Mouse (Mus musculus) cerebellum, postnatal 4 days (tissue): Measurements from ENCODE around the gene Fcrl5.

Experiments
- DNase-seq, 2 experiments: peaks; one replicate each; pipeline ENCODE4 v3.0.0; 2022; ENCODE audit warnings: low spot score in 2 of 2, mixed read lengths in 1 of 2

Gene Fcrl5

DNA sequence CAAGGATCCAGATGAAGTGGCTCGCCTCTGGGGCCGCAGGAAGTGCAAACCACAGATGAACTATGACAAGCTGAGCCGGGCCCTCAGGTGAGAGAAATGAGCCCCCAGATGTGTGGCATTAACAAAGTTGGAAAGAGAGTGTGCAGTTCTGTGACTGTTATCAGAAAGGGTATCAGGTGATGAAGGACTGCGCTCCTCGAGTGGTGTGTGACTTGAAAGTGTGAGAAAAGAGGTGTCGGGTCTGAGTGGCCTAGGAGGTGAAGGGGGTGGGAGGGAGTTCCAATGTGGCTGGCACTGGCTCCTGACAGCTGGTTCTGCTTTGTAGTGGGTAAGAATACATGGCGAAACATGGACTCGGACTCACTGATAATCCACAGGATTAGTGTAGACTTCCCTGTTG, 92.4 kb downstream of the Fcrl5 start:
- no peak for DNase-seq

DNA sequence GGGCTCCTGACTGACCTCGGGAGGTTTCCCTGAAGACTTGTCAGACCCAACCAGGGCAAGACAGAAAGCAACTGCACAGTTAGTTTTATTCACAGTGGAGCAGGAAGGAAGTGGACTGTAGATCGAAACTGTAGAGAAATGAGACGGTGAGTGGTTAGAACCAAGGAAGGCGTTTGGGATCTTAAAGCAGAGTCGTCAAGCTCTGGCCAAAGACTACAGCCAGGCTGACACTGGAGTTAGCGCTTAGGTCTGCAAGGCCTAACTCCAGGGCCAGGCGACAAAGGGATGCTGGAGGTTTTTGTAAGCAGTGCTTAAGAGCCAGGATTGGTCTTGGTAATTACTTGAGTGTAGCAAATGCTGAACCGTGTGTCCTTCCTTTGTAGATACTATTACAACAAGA, 93.3 kb downstream of the Fcrl5 start:
- DNase-seq = no peak

DNA sequence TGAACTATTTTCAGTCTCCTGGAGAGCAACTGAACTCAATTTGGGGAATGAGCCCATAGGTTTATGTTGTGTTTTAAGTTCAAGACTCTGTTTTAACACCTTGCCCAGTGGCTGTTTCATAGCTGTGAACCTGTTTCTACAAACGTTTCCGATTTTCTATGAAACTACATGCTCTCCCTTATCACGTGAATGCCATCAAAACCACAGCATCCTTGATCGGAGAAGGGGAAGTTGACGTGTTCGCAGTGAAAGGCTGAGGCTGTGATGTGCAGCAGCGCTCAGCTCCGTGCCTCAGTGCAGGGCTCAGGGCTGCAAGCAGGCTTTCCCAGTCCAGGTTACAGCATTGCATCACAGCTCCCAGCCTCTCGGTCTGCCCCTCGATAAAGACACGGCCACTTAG, 94.0 kb downstream of the Fcrl5 start:
- DNase-seq = no peak

DNA sequence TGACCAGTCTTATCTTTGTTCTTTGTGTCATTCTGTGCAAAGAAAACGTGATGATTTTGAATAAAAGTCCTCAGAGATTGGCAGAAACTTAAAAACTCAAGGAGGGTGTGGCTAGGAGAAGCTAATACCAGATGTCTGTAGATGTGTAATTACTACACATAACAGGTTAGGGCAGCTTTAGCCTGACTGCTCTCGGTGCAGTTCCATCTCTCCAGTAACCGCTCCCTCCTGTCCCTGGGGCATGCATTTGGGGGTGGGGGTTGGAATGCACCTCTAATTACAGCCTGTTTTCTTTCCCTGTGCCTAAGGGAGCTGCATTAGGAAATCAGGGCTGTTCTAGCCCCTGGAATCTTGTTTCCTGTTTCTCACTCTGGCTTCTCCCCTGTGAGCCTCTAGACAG, 94.7 kb downstream of the Fcrl5 start:
- no peak for DNase-seq

DNA sequence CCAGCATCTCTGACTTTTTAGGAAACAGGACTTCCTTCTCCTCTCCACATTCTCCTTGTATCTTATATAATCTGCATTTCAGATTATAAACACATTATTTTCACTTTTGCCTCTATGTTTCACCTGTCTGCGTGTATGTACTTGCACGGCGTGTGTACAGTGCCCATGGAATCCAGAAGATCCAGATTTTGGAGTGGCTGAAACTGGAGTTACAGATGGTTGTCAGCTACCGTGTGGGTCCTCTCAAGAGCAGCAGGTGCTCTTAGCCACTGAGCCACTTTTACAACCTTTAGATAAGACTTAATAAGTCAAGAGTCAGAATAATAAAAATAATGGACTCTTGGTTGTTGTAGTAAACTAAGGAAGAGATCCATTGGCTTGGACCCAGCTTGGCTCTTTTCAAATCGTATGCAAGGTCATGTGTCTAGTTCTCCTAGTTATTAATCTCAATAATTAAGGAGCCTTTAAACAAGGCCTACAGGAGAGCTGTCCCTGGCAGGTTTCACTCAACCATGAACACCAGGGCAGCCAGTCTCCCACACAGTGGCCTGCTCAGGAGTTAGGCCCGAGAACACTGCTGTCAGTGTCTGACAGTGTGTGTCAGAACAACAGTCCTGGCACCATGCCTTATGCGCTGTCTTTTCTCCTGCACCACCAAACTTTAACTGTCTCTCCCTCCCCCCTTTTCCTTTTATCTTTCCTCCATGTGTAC, 98.2 kb downstream of the Fcrl5 start:
- no peak for DNase-seq

DNA sequence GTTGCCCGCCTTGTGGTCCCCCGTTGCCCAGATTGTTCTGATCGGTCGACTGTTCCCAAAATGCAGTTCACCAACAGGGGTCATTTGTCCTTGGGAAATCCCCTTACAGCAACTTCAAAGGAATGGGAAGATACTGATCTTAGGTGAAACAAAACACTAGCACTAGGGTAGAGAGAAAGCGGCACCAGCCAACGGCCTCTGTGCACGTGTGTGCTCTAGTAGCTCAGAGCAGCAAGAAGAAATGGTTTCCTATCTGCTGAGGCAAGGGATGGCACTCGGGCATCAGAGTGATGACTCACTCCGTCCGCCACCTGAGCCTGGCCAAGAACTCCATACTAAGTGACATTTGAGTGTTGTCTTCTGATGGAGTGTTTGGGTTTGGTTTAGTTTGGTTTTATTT, 102.5 kb downstream of the Fcrl5 start:
- DNase-seq = no peak

DNA sequence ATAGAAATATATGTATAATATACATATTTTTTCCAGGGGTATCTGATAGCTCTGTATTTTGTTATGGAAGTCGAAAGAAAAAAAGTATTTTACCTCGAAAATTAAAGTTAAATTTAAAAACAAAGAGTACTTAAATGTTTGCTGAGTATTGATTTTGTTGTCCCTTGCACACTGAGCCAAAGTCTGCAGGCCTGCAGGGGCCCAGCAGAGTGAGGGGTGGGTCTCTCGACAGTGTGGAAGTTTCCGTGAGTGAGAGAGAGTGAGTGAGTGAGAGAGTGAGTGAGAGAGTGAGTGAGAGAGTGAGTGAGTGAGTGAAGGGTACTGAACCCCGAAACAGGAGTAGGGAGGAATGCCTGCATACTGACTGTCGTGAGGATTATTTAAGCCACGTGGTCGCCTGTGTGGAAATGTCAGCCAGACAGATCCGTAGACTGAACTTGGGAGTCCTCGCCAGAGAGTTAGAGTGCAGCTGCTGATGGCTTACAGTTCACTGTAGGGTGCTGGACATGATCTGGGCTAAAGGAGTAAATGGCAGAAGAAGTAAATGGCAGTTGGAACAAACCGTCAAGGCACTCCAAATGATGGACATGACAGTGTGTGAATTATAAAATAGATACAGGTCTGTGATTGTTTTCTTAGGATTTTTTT, 104.6 kb downstream of the Fcrl5 start:
- DNase-seq = no peak

DNA sequence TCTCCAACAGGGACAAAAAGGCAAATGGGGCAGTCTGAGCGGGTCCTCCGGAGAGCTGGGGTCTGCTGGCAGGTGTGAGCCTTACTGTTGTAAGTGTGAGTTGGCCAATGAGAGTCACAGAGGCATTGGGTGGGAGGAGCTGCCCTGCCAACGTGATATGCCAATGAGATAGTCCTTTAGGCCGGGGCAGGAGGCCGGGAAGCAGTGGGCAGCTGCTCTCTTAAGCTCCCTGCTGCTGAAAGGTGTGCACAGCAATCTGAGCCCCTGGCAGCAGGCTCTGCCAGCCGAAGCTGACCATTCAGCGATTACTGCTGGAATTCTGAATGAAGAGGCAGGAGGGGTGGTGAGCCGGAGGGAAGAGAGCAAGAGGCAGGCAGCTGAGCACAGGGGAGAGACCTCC, 105.1 kb downstream of the Fcrl5 start:
- no peak for DNase-seq

DNA sequence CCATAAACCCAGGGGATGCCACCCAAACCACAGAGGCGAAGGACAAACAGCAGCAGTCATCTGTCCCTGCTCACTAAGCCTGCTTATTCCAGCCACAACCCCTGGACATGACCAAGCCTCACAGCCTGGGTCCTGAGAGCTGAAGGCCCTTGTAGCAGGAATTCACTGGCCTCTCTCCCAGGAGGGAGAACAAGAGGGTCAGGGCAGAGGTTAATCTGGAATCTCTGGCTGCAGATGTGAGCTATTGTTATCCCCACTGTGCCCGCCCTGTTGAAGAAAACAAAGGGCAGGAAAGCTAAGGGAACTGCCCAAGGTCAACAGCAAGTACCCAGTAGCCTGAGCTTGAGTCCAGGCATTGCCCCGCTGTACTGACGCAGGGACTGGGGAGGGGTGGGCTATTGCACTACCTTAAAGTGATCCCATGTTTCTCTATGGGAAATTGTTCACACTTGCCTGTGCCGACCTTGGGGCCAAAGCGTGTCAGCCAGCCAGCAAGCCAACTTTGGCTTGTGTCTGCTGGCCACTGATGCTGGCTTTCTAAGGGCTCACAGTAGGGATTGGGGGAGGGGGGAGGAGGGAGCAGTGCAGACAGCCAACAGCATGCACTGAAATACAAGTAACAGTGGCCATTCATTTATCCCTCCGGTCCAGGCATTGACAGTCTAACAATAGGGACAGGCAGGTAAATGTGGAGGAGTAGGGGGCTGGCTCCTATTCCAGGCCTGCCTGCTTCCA, 107.1 kb downstream of the Fcrl5 start:
- no peak for DNase-seq

DNA sequence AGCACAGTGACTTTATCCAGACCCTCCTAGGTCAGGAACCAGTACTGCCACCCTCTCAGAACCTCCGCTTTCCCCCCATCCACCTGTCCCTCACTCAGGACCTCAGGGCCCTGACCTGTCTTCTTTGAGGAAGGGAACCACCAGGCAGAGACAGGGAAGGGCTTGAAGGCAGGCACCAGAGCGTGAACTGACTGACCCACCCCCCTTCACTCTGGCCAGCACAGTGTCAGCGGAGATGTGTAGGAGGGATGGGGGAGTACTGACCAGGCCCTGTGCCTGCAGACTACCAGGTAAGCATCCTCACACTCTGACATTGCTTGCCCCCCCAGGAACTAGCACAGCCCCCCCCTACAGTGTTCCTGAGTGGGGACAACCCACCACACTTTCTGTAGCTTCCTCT, 110.0 kb downstream of the Fcrl5 start:
- DNase-seq = no peak

DNA sequence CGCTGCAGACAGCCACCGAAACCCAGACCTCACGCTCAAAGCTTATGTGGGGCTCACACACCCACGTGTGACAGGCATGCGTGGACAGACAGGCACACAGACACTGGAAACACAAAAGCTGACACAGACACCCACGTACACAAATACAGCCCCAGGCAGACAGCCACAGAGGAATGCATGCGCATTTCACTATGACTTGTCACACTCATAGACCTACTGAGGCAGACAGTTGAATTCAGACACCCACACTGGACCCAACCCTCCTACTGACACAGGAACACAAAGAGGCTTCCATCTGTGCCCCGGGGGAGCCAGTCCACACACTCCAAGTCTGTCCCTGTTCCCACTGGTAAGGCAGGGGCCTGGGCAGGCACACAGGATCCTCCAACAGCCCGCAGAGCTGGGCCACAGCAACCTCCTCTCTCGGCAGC, 110.7 kb downstream of the Fcrl5 start:
- DNase-seq = no peak

DNA sequence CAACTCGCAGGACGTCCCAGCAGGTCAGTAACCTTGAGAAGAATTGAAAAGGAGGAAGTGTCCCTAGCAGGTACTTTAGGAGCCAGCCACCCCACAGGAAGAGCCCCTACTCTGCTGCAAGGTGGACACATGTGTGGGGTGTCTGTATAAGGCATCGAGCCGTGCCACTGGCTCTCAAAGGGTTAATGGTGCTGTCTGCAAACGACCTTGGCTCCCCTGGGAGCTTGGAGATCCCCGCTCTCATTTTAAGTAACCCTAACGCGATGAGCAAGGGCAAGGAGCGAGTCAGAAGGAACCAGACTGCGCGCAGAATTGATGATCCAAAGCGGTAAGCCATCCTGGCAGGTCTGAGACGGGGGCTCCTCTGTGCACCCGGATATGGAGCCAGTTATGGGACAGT, 114.3 kb downstream of the Fcrl5 start:
- no peak for DNase-seq
